Mouse (Mus musculus): ENCODE measurements at regions not wholly inside any gene's neighbourhood (a gene's known extent, or its start where the extent isn't known, plus 50 kb on each side); places are given as distances from the start of the nearest gene placed in this dataset.

GRCm38 (mm10) chr2:78048030-78048705 is 102.0 kb upstream of the Cwc22 start:
- TF ChIP-seq CTCF (IDR thresholded peaks at IDR 0.05; ENCODE audit: low read depth) = peak; percentile 84
- no peak for TF ChIP-seq EP300 (optimal IDR thresholded peaks at IDR 0.05)
